Mouse (Mus musculus) neural tube, embryonic 11.5 days (tissue): ENCODE results near the gene Dnmt1. TPM values are rescaled to one million over a fixed set of nuclear protein-coding genes. Genes with fewer than 3 reads are reported as not detected.

Experiments
- ATAC-seq: fragments of 200-750 bp; cut with Nextera tagmentation; 2 replicates; pipeline ENCODE4 v1.8.0; 2017; ENCODE audit warnings: moderate number of reproducible peaks, mild to moderate bottlenecking, moderate TSS enrichment, moderate library complexity; ENCODE audit not compliant: insufficient read depth, low FRiP score, low TSS enrichment
- DNase-seq: peaks from one replicate; pipeline ENCODE4 v3.0.0-alpha.2; 2015; ENCODE audit warnings: low spot score
- H3K27ac ChIP-seq: fragments of 300-500 bp; sonication (generic); 2 replicates; pipeline ENCODE4 v1.5.1; 2014; ENCODE audit warnings: low read depth, mild to moderate bottlenecking, low read length
- H3K27me3 ChIP-seq: fragments of 300-500 bp; sonication (generic); 2 replicates; pipeline ENCODE4 v1.6.1; 2014; ENCODE audit warnings: mild to moderate bottlenecking, low read length, mixed read lengths; ENCODE audit not compliant: control insufficient read depth, insufficient read depth
- H3K36me3 ChIP-seq: fragments of 300-500 bp; sonication (generic); 2 replicates; pipeline ENCODE4 v1.6.1; 2014; ENCODE audit warnings: mild to moderate bottlenecking, low read length, moderate library complexity, mixed read lengths; ENCODE audit not compliant: control insufficient read depth, insufficient read depth
- H3K4me1 ChIP-seq: fragments of 300-500 bp; sonication (generic); 2 replicates; pipeline ENCODE4 v1.6.1; 2014; ENCODE audit warnings: low read length, mixed read lengths; ENCODE audit not compliant: control insufficient read depth, insufficient read depth
- H3K4me2 ChIP-seq: fragments of 300-500 bp; sonication (generic); 2 replicates; pipeline ENCODE4 v1.6.1; 2014; ENCODE audit warnings: low read depth, mild to moderate bottlenecking, moderate library complexity
- H3K4me3 ChIP-seq: fragments of 300-500 bp; sonication (generic); 2 replicates; pipeline ENCODE4 v1.5.1; 2014; ENCODE audit warnings: low read depth, low read length
- H3K9ac ChIP-seq: fragments of 300-500 bp; sonication (generic); 2 replicates; pipeline ENCODE4 v1.6.1; 2014; ENCODE audit warnings: mild to moderate bottlenecking, low read length
- H3K9me3 ChIP-seq: fragments of 300-500 bp; sonication (generic); 2 replicates; pipeline ENCODE4 v1.6.1; 2016; ENCODE audit warnings: low read length; ENCODE audit not compliant: control insufficient read depth
- WGBS: fragments of 180-500 bp; shearing (Covaris S2); extraction: QIAGEN DNeasy Blood & Tissue Kit; methylation state at CpG from one replicate; pipeline ENCODE4 v1.1.7; 2014; 5-methylcytosine and 5-hydroxymethylcytosine counted together
- polyA plus RNA-seq: library from polyadenylated mRNA; unstranded; fragments of >200 nt; fragmentation: Nextera tagmentation; extraction: Ambion mirVana; gene quantifications from 2 replicates; pipeline ENCODE4 v1.2.1, GENCODE M21; 2014

Dnmt1 gene
- polyA plus RNA-seq, 1 experiment from 2014 or later = 72.7 TPM

DNA sequence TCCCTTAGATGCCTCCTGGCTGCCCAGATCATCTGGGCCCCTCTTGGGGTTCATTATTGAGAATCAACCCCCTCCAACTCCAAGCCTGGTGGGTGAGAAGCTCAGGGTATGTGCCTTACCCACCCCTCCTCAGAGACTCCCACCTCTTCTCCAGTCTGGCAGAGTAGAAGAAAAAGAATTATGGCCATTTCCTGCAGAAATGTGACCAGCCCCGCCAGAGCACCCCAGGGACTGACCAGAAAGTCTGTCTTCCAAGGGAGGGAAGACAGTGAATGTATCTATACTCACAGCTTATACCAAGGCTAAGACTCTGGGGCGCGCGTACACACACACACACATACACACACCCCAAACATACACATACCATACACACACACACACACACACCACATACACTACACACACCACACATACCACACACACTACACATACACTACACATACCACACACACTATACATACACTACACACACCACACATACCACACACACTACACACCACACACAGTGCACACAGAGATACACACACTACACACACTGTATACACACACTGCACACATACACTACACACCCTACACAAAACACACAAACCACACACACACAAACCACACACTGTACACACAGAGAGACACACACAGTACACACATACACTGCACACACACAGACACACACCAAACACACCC, 13.5 kb upstream of the Dnmt1 start:
- peak overlapping the region; percentile 42 for H3K4me2 ChIP-seq
- H3K36me3 ChIP-seq = no peaks in the 10 kb centered on the region
- no peaks in the 10 kb centered on the region for H3K9me3 ChIP-seq
- DNase-seq (no peak), ATAC-seq (no peak)
- H3K9ac ChIP-seq = peak overlapping the region; percentile 49; the same call in 1 of the 2 replicates
- 62% methylated on average over 4 of the region's 4 CpGs for WGBS
- H3K4me3 ChIP-seq = peak overlapping the region; percentile 15; the same call in 1 of the 2 replicates
- peak overlapping the region; percentile 57; the same call in 1 of the 2 replicates for H3K27ac ChIP-seq
- peaks cover 21% of the 10 kb centered on the region for H3K4me1 ChIP-seq
- H3K27me3 ChIP-seq = no peaks in the 10 kb centered on the region

DNA sequence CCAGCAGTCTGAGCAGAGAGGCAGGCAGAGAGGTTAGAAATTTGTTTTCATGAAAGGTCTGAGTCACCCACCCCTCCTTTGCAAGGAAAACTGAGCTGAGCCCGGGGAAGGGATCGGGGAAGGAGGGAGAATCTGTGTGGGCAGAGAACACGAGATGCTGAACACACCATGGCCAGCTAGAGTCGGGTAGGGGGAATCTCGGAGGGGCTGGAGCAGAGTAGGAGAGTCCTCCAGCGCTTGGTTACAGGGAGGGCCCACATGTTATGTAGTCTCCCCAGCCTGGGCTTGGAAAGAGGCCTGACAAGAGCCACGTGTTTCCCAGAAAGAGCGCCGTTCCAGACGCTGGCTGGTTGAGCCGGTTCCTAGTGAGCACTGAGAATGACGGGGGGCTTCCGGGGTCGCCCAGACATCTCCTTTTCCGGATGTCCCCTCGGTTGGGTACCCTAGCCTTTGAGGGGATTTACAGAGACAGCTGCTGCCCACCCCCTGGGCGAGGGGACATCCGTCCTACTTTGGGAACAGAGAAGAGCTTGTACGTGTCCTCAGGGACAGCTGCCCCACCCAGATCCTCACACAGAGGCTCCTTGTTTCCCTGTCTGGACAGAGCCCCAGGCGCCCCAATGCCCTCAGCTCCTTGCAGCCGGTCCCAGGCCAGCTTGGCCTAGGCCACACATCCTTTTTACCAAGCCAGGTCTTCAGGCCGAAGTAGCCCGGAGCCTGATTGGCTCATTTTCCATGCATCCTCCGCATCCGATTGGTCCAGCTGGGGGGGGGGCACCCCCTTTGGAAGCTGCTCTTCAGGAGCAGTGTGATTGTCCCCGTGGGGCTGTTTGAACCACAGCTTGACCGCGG, 12.7 kb upstream of the Dnmt1 start:
- Histone ChIP-seq H3K9ac (peak overlapping the region; percentile 49), H3K9me3 (no peaks in the 10 kb centered on the region), H3K27me3 (no peaks in the 10 kb centered on the region), H3K4me1 (peaks cover 21% of the 10 kb centered on the region), H3K36me3 (peaks cover 4% of the 10 kb centered on the region; the same call in 1 of the 2 replicates), H3K4me2 (peak overlapping the region; percentile 42), H3K4me3 (peak overlapping the region; percentile 15; the same call in 1 of the 2 replicates), H3K27ac (peak overlapping the region; percentile 57; the same call in 1 of the 2 replicates)
- 35% methylated on average over 28 of the region's 28 CpGs for WGBS
- DNase-seq = peak; percentile 66
- ATAC-seq = peak; percentile 31; the same call in 1 of the 2 replicates

DNA sequence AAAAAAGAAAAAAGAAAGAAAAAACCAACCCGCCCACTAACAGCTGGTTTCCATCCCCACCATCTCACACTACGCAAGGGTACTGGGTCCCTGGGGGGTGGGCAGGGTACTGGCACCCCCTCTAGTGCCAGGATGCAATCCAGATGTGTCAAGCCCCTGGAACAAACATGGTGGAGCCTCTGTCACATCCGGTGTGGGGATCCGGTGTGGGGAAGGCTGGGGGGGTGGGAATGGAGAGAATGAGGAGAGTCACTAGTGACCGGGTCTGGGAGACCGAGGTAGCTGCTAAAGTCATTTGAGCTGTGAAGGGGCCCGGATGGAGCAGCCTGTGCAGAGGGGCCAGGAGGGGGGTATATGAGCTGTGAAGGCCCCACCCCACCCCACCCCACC, 12.1 kb upstream of the Dnmt1 start:
- H3K36me3 ChIP-seq = peaks cover 4% of the 10 kb centered on the region; the same call in 1 of the 2 replicates
- no peak for ATAC-seq
- H3K4me2 ChIP-seq = peak overlapping the region; percentile 42
- H3K4me1 ChIP-seq = peaks cover 21% of the 10 kb centered on the region
- H3K4me3 ChIP-seq = no peak overlapping the region
- 57% methylated on average over 7 of the region's 7 CpGs for WGBS
- H3K27ac ChIP-seq = 0 out of 2 replicates have a peak overlapping the region, but pooled peaks have one; percentile 14
- no peaks in the 10 kb centered on the region for H3K9me3 ChIP-seq
- peak overlapping the region; percentile 49; the same call in 1 of the 2 replicates for H3K9ac ChIP-seq
- no peak for DNase-seq
- no peaks in the 10 kb centered on the region for H3K27me3 ChIP-seq

DNA sequence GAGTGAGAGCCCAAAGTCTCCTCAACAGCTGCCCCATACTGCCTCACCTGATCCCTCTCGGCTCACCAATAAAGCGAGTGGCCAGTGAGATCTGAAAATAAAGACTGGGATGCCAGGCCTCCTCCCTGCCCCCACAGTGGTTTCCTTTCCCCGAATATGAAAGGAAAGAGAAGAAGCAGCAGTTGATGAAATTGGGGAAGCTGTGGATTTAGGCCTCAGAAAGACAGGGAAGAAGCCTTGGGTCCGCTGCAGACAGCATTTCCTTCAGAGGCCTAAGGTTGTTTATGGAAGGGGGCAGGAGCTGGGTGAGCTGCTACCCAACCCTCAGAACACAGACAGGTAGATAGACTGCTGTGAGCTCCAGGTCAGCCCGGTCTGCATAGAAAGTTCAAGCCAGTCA, 7.1 kb upstream of the Dnmt1 start:
- ATAC-seq = no peak
- H3K4me1 ChIP-seq = no peaks in the 10 kb centered on the region

DNA sequence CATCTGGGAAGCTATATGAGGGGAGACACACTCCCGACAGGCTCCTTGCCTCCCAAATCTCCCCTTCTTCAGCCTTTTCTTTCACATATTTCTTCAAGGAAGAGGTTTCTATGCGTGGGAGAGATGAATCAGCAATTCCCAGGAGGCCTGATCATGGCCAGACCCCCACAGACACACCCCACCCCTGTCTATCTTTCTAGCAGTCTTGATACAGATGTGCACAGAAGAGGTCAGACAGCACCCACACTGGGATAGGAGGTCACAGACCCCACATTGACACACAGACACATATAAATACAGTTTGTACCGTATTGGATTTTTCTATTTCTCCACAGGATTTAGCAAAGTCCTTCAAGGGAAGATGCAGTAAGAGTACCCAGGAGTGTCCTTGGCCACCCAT, 6.3 kb upstream of the Dnmt1 start:
- no peak overlapping the region for H3K27ac ChIP-seq
- no peak overlapping the region for H3K4me2 ChIP-seq
- no peaks in the 10 kb centered on the region for H3K9me3 ChIP-seq
- H3K36me3 ChIP-seq = peaks cover 5% of the 10 kb centered on the region
- H3K4me1 ChIP-seq = no peaks in the 10 kb centered on the region
- DNase-seq (no peak), ATAC-seq (no peak)
- H3K4me3 ChIP-seq = no peak overlapping the region
- H3K27me3 ChIP-seq = no peaks in the 10 kb centered on the region
- 78% methylated on average over 3 of the region's 3 CpGs for WGBS
- H3K9ac ChIP-seq = no peak overlapping the region

More for the DNA sequence above, 7.1 kb upstream of the Dnmt1 start:
- Histone ChIP-seq H3K4me3 (no peak overlapping the region), H3K4me2 (no peak overlapping the region), H3K9me3 (no peaks in the 10 kb centered on the region), H3K9ac (no peak overlapping the region), H3K27me3 (no peaks in the 10 kb centered on the region), H3K27ac (no peak overlapping the region), H3K36me3 (peaks cover 5% of the 10 kb centered on the region)
- WGBS = 80% methylated on average over 5 of the region's 5 CpGs
- no peak for DNase-seq

DNA sequence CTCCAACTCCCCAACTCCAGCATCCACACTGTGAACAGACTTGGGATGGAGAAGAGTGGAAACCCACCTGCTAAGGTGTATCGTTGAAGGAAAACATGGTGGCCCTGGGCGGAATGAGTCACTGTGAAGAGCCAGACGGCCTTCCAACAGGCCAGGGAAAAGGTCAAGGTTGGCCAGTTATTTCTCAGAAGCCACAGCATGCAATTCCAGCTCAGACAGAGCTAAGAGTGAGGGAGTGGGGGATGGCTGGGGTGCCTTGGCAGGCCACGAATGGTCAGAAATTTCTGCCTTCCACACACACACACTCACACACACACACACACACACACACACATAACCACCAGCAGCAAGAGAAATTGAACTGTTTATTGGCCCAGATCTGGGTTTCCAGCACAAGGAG, 5.9 kb upstream of the Dnmt1 start:
- no peak overlapping the region for H3K4me3 ChIP-seq
- H3K36me3 ChIP-seq = peaks cover 5% of the 10 kb centered on the region
- H3K9ac ChIP-seq = no peak overlapping the region
- no peak overlapping the region for H3K27ac ChIP-seq
- DNase-seq (no peak), ATAC-seq (no peak)
- H3K4me1 ChIP-seq = no peaks in the 10 kb centered on the region
- H3K4me2 ChIP-seq = no peak overlapping the region
- 87% methylated on average over 4 of the region's 4 CpGs for WGBS
- H3K27me3 ChIP-seq = no peaks in the 10 kb centered on the region
- no peaks in the 10 kb centered on the region for H3K9me3 ChIP-seq

DNA sequence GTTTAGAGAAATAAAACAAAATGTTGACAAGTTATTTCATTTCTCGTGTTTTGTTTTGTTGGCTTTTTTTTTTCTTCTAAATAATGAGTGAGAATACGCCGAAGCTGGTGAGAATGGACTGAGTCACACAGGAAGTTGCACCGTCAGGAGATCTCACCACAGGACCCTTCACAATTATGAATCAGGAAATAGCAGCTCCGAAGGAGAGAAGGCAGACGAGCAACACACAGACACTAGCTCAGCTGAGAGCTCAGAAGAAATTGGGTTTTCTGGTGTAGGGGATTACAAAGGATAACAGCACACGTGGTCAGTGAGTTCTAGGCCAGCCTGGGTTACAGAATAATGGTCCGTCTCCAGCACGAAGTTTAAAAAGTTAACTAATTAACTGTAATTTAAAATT, 1.9 kb upstream of the Dnmt1 start:
- ATAC-seq (no peak), DNase-seq (no peak)
- H3K36me3 ChIP-seq = peaks cover 2% of the 10 kb centered on the region
- H3K4me3 ChIP-seq = no peak overlapping the region
- WGBS = 83% methylated on average over 9 of the region's 9 CpGs
- H3K4me2 ChIP-seq = no peak overlapping the region
- no peak overlapping the region for H3K9ac ChIP-seq
- H3K4me1 ChIP-seq = no peaks in the 10 kb centered on the region
- H3K27me3 ChIP-seq = no peaks in the 10 kb centered on the region
- H3K27ac ChIP-seq = no peak overlapping the region
- H3K9me3 ChIP-seq = no peaks in the 10 kb centered on the region

DNA sequence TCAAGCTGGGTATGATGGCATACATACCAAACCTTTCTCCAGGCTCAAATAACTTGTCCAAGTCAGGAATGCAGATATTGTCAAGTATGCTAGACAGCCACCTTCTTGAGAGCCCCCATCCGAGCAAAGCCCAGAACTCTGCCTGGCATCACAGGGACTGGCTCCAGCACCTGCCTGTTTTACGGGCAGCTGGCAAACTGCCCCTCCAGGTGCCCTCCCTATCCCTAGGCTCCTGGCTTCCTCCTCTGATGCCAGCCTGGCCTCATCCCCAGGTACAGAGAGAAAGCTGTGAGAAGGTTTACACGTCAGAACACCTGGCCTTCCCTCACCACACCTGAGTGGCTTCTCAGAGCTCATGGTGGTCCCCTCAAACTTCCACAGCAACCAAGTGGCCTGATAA, 2.7 kb downstream of the Dnmt1 start:
- Histone ChIP-seq H3K4me1 (no peaks in the 10 kb centered on the region), H3K4me3 (no peak overlapping the region), H3K4me2 (no peak overlapping the region), H3K9ac (no peak overlapping the region), H3K36me3 (no peaks in the 10 kb centered on the region), H3K27me3 (no peaks in the 10 kb centered on the region), H3K27ac (no peak overlapping the region), H3K9me3 (no peaks in the 10 kb centered on the region)
- no peak for DNase-seq
- no peak for ATAC-seq
- 68% methylated on average over 3 of the region's 3 CpGs for WGBS
